Mouse (Mus musculus): ENCODE measurements at regions not wholly inside any gene's neighbourhood (a gene's known extent, or its start where the extent isn't known, plus 50 kb on each side); places are given as distances from the start of the nearest gene placed in this dataset.
A peak's percentile ranks its signal among the peaks of the same experiment; 100 is the strongest.

- H3K9ac ChIP-seq (replicated peaks; ENCODE audit: low read depth, low read length), result no peak overlapping the region
- H3K4me3 ChIP-seq (ENCODE audit: low read depth, low read length), result no peak overlapping the region
- 63% methylated on average over 4 of the region's 4 CpGs for WGBS
- no peak for DNase-seq (ENCODE audit: low spot score)
- H3K9me3 ChIP-seq (replicated peaks; ENCODE audit: control insufficient read depth, low read length), result no peaks in the 10 kb centered on the region
- H3K27me3 ChIP-seq (ENCODE audit: control insufficient read depth, insufficient read depth, low read length), result no peaks in the 10 kb centered on the region
- H3K27ac ChIP-seq (ENCODE audit: low read depth), result no peak overlapping the region
- H3K4me2 ChIP-seq (ENCODE audit: low read depth, low read length), result peak overlapping the region; percentile 34; the same call in 1 of the 2 replicates
- ATAC-seq (ENCODE audit: insufficient read depth, low read depth), result no peak
- H3K36me3 ChIP-seq (replicated peaks; ENCODE audit: control insufficient read depth, insufficient read depth, low read length), result no peaks in the 10 kb centered on the region
- TF ChIP-seq EP300 (IDR thresholded peaks at IDR 0.05; ENCODE audit: low read depth), result no peak
- no peak for TF ChIP-seq CTCF (IDR thresholded peaks at IDR 0.05; ENCODE audit: low read depth)
- no peaks in the 10 kb centered on the region for H3K4me1 ChIP-seq (ENCODE audit: control insufficient read depth, insufficient read depth)
Observed at GRCm38 (mm10) chr2:50789051-50789651, 359.8 kb downstream of the Rnd3 start.

GRCm38 (mm10) chr2:50772101-50772500 lies 376.8 kb downstream of the Rnd3 start:
- H3K4me3 ChIP-seq (ENCODE audit: low read depth, low read length), result no peak overlapping the region
- H3K4me1 ChIP-seq (ENCODE audit: control insufficient read depth, insufficient read depth), result no peaks in the 10 kb centered on the region
- no peak overlapping the region for H3K4me2 ChIP-seq (ENCODE audit: low read depth, low read length)
- WGBS, result 54% methylated on average over 8 of the region's 8 CpGs
- DNase-seq (ENCODE audit: low spot score) (peak; percentile 20), ATAC-seq (ENCODE audit: insufficient read depth, low read depth) (no peak)
- H3K9ac ChIP-seq (replicated peaks; ENCODE audit: low read depth, low read length), result no peak overlapping the region
- no peaks in the 10 kb centered on the region for H3K27me3 ChIP-seq (ENCODE audit: control insufficient read depth, insufficient read depth, low read length)
- H3K27ac ChIP-seq (ENCODE audit: low read depth), result 0 out of 2 replicates have a peak overlapping the region, but pooled peaks have one; percentile 2
- H3K36me3 ChIP-seq (replicated peaks; ENCODE audit: control insufficient read depth, insufficient read depth, low read length), result no peaks in the 10 kb centered on the region
- TF ChIP-seq EP300 (IDR thresholded peaks at IDR 0.05; ENCODE audit: low read depth) (no peak), CTCF (IDR thresholded peaks at IDR 0.05; ENCODE audit: low read depth) (no peak)
- no peaks in the 10 kb centered on the region for H3K9me3 ChIP-seq (replicated peaks; ENCODE audit: control insufficient read depth, low read length)

- DNase-seq (ENCODE audit: low spot score), result no peak
- Histone ChIP-seq H3K4me1 (ENCODE audit: control insufficient read depth, insufficient read depth) (no peaks in the 10 kb centered on the region), H3K9me3 (replicated peaks; ENCODE audit: control insufficient read depth, low read length) (no peaks in the 10 kb centered on the region), H3K4me3 (ENCODE audit: low read depth, low read length) (no peak overlapping the region), H3K27me3 (ENCODE audit: control insufficient read depth, insufficient read depth, low read length) (no peaks in the 10 kb centered on the region), H3K9ac (replicated peaks; ENCODE audit: low read depth, low read length) (no peak overlapping the region), H3K36me3 (replicated peaks; ENCODE audit: control insufficient read depth, insufficient read depth, low read length) (no peaks in the 10 kb centered on the region), H3K27ac (ENCODE audit: low read depth) (no peak overlapping the region), H3K4me2 (ENCODE audit: low read depth, low read length) (no peak overlapping the region)
- WGBS, result 66% methylated on average over 2 of the region's 2 CpGs
- no peak for TF ChIP-seq CTCF (IDR thresholded peaks at IDR 0.05; ENCODE audit: low read depth)
- TF ChIP-seq EP300 (IDR thresholded peaks at IDR 0.05; ENCODE audit: low read depth), result no peak
- no peak for ATAC-seq (ENCODE audit: insufficient read depth, low read depth)
Observed at GRCm38 (mm10) chr2:50759016-50759415, 389.9 kb downstream of the Rnd3 start.

- no peak overlapping the region for H3K4me3 ChIP-seq (ENCODE audit: low read depth, low read length)
- H3K27me3 ChIP-seq (ENCODE audit: control insufficient read depth, insufficient read depth, low read length), result no peaks in the 10 kb centered on the region
- H3K27ac ChIP-seq (ENCODE audit: low read depth), result no peak overlapping the region
- TF ChIP-seq EP300 (IDR thresholded peaks at IDR 0.05; ENCODE audit: low read depth) (no peak), CTCF (IDR thresholded peaks at IDR 0.05; ENCODE audit: low read depth) (no peak)
- H3K9ac ChIP-seq (replicated peaks; ENCODE audit: low read depth, low read length), result no peak overlapping the region
- WGBS, result 86% methylated on average over 21 of the region's 21 CpGs
- no peak for ATAC-seq (ENCODE audit: insufficient read depth, low read depth)
- H3K36me3 ChIP-seq (replicated peaks; ENCODE audit: control insufficient read depth, insufficient read depth, low read length), result no peaks in the 10 kb centered on the region
- no peak overlapping the region for H3K4me2 ChIP-seq (ENCODE audit: low read depth, low read length)
- no peaks in the 10 kb centered on the region for H3K4me1 ChIP-seq (ENCODE audit: control insufficient read depth, insufficient read depth)
- DNase-seq (ENCODE audit: low spot score), result no peak
- no peaks in the 10 kb centered on the region for H3K9me3 ChIP-seq (replicated peaks; ENCODE audit: control insufficient read depth, low read length)
Observed at GRCm38 (mm10) chr2:50757837-50758541, 390.9 kb downstream of the Rnd3 start.

- Histone ChIP-seq H3K4me1 (ENCODE audit: control insufficient read depth, insufficient read depth) (no peaks in the 10 kb centered on the region), H3K4me2 (ENCODE audit: low read depth, low read length) (no peak overlapping the region), H3K9me3 (replicated peaks; ENCODE audit: control insufficient read depth, low read length) (no peaks in the 10 kb centered on the region), H3K27ac (ENCODE audit: low read depth) (no peak overlapping the region), H3K9ac (replicated peaks; ENCODE audit: low read depth, low read length) (no peak overlapping the region), H3K4me3 (ENCODE audit: low read depth, low read length) (no peak overlapping the region), H3K36me3 (replicated peaks; ENCODE audit: control insufficient read depth, insufficient read depth, low read length) (no peaks in the 10 kb centered on the region), H3K27me3 (ENCODE audit: control insufficient read depth, insufficient read depth, low read length) (no peaks in the 10 kb centered on the region)
- WGBS, result 67% methylated on average over 9 of the region's 9 CpGs
- ATAC-seq (ENCODE audit: insufficient read depth, low read depth) (no peak), DNase-seq (ENCODE audit: low spot score) (no peak)
- no peak for TF ChIP-seq CTCF (IDR thresholded peaks at IDR 0.05; ENCODE audit: low read depth)
- no peak for TF ChIP-seq EP300 (IDR thresholded peaks at IDR 0.05; ENCODE audit: low read depth)
Observed at GRCm38 (mm10) chr2:50755616-50756450, 393.1 kb downstream of the Rnd3 start.
